Mouse (Mus musculus) frontal cortex, postnatal 10 days (tissue): ENCODE measurements around the gene Id2.
A peak's percentile ranks its signal among the peaks of the same experiment; 100 is the strongest.

Source experiments
- DNase-seq, 2 experiments: peaks; one replicate each; pipeline ENCODE4 v3.0.0; 2022; ENCODE audit warnings: low spot score in 2 of 2, mixed read lengths in 1 of 2

Id2 gene

DNA sequence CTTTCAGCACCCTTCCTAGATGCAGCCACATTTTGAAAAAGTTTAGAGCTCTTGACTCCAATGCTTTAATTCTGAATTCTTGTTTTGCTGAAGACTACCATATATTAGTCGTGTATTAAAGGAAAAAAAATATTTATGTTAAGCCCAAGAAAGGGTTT, at the start of gene Id2:
Gene Id2, minus strand, starts transcription at position 89 of the 158 bp plus-strand sequence.
- DNase-seq = no peak

DNA sequence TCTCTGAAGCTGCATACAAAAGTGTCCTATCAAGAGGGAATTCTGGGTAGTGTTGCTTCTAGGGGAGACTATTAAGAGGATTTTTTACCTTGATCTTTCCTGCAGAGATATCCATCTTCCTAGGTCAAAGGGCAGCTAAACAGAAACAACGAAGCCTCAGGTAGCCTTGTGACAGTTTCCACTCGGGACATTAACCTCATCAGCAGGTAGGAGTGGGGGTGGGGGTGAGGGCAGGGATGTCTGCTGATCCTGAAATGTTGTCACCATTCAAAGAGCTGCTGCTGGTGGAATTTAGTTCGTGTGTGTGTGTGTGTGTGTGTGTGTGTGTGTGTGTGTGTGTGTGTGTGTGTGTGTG, 48.4 kb upstream of the Id2 start:
- no peak for DNase-seq

GRCm38 (mm10) chr12:25144591-25145343, 47.8 kb upstream of the Id2 start:
- no peak for DNase-seq

- no peak for DNase-seq
Measured at GRCm38 (mm10) chr12:25143492-25143891, 46.6 kb upstream of the Id2 start.

DNA sequence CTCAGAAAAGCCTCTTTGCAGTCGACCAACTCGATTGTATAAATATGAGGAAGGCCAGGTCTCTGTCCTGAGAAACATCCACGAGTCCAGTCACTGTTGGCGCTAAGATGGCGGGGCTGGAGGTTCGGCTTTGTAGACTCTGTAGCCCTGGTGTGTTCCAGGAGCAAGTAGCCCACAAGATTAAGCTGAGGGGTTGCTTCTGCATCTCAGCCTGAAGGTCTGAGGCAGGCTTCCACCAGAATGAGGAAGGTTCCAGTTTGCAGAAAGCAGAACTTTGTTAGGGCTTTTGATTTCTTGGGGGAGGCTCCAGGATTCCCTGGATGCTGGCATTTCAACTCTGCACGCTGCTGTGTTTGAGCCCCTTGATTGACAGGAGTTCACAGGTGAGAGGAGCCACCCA, 45.3 kb upstream of the Id2 start:
- no peak for DNase-seq

DNA sequence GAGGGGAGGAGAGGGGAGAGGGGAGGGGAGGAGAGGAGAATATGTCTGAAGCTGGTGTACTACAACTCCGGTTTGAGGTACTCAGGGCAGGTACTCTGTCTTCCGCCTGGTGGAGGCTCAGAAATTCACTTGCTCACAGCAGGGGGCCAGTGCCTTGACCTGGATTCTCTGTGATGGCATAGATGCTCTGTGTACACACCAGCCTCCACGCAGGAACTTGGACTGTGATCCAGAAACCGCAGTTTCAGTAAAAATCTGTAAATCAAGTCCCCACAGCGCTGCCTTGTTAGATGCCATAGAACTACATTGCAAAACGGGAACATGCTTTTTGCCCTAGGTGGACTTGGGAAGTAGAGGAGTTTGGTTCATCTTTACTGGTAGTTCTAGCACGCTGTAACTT, 44.4 kb upstream of the Id2 start:
- no peak for DNase-seq

DNA sequence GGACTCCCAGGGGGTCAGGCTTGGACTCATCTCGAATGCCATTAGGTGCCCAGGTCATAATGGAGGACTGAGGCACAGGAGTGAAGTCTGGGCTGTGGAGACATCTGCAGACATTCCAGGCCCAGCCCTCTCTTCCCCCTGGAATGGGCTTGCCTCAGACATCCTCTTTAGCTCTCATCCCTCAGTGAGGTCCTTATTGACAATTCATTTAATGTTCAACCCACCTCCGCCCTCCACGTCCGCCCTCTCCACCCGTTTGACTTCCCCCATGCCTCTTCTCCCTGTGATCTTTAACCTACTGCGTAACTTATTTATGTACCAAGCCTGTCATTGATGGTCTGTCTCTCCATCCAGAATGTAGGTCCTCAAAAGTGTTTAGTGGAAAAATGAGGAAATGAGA, 43.2 kb upstream of the Id2 start:
- DNase-seq = no peak

DNA sequence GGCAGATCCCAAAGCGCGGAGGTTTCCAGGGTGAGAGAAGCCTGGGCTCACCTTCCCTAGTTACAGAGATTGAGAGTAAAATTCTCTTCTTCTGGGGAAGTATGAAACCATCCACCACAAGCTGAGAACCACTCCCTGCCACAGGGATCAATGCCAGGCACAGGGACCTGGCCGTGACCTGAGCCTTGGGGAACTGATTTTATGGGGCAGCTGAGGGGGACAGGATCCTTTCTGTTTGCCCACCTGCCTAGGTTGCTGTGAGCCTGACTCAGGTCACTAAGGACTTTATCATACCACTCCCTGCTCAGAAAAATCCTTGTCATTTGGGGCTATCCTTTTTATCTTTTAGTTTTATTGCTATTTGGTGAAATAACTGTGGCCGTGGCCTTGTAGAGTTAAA, 41.7 kb upstream of the Id2 start:
- no peak for DNase-seq

- DNase-seq = no peak
Measured at GRCm38 (mm10) chr12:25132046-25132445, 35.1 kb upstream of the Id2 start.

DNA sequence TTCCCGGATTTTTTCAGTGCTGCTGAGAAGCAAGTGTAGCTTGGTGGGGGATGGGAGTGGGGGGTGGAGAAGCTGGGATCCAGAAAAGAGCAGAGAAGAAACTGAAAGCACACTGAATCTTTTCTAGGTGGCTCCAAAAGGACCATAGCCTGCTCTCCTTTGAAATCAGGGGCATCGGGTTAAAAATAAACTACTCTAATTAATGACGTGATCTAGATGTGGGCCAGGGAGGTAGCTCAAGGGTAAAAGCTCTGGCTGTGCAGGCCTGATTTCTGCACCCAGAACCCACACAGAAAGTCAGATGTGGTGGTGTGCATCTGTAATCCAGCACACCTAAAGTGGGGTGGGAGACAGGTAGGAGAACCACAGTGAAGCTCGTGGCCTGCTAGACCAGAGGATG, 30.7 kb upstream of the Id2 start:
- DNase-seq = no peak

GRCm38 (mm10) chr12:25126228-25126627, 29.3 kb upstream of the Id2 start:
- no peak for DNase-seq

DNA sequence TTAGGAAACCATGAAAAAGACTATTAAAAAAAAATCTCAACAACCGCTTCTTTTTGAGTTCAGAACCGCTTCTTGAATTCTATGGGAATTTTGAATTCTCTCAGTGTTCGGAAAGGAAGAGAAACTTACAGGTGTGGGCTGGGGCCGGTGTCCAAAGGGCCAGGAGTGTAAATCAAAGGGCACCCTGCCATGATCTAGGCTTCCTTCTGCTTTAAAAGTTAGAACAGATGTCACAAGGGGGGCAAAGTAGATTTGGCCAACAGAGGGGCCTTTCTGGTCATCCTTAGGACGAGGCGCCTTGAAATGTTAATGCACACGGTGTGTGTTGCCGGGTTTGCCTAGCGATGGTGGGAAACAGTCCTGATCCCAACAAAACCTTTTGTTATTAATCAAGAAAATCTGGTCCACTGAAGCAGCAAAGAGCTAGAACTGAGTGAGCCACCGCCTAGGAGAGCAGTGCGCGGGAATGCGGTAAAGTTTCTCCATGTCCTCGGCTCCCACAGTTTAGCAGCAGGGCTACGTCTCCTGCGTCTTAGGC, 28.4 kb upstream of the Id2 start:
- DNase-seq = no peak

- no peak for DNase-seq
Measured at GRCm38 (mm10) chr12:25124431-25125238, 27.7 kb upstream of the Id2 start.

DNA sequence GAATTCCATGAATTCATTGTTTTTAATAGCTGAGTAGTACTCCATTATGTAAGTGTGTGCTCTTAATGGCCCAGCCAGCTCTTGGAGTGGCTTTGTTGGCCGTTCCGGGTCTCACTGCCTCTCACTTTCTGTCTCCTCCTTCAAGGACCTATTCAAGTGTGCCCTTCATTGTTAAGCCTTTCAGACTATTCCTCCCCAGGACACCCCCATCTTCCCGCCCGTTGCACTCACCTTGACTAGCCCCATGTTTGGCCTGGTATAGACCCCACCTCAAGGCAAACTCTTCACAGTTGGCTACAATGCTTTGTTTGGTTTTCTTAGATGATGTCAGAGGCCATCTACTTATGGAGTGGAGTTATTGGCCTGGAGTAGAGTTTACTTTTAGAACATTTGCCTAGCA, 23.8 kb upstream of the Id2 start:
- no peak for DNase-seq

GRCm38 (mm10) chr12:25119278-25119677, 22.3 kb upstream of the Id2 start:
- peak in 1 of 2 experiments; percentile 19 for DNase-seq

DNA sequence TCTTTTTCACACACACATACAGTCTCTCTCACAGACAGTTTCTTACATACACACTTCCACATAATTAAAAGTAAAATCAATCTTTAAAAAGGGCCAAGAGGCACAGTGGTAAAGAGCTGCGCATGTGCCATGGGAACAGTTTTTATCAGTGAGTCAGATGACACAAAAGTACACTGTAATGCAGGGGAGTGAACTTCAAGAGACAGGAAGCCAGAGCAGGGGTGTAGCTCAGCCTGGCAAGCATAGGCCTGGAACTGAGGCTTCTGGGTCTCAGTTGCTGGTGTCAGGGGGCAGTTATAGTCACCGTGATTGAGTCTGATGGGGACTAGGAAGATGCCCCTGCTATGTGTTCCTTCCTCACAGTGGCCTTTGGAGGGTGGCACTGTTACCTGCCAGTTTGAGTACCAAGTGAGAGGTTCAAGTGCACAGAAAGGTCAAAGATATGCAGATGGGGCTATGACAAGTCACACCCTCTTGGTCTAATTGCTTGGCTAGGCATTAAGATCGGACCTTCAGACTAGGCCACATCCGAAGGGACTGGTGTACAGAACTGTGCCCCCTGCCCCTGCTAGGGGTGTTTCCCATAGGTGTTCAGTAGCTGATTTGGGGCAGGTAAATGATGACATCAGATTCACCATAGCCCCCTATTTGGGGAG, 21.0 kb upstream of the Id2 start:
- no peak for DNase-seq

- no peak for DNase-seq
Measured at GRCm38 (mm10) chr12:25116126-25116525, 19.2 kb upstream of the Id2 start.

GRCm38 (mm10) chr12:25114426-25114825, 17.5 kb upstream of the Id2 start:
- no peak for DNase-seq

GRCm38 (mm10) chr12:25113357-25113756, 16.4 kb upstream of the Id2 start:
- no peak for DNase-seq

- no peak for DNase-seq
Measured at GRCm38 (mm10) chr12:25112806-25113205, 15.9 kb upstream of the Id2 start.

GRCm38 (mm10) chr12:25110682-25111078, 13.7 kb upstream of the Id2 start:
- no peak for DNase-seq

GRCm38 (mm10) chr12:25109971-25110681, 13.2 kb upstream of the Id2 start:
- DNase-seq = no peak
